Mouse (Mus musculus) kidney, adult 8-10 months (tissue): ENCODE measurements around the gene Rhox4g.
"Not testable (repeated sequence)": the region's sequence is repeated elsewhere in the genome, so short reads cannot be mapped to it uniquely, and the experiment has no call there.

Source experiments
- DNase-seq, 2 experiments: peaks; one replicate each; pipeline ENCODE4 v3.0.0; 2022

Gene Rhox4g

GRCm38 (mm10) chrX:37651227-37651626, at the start of gene Rhox4g:
TSS of gene Rhox4g (minus strand) at chrX:37651327.
- DNase-seq, result not testable (repeated sequence)

- no peak for DNase-seq
Measured at GRCm38 (mm10) chrX:37692261-37692660, 41.1 kb upstream of the Rhox4g start.

DNA sequence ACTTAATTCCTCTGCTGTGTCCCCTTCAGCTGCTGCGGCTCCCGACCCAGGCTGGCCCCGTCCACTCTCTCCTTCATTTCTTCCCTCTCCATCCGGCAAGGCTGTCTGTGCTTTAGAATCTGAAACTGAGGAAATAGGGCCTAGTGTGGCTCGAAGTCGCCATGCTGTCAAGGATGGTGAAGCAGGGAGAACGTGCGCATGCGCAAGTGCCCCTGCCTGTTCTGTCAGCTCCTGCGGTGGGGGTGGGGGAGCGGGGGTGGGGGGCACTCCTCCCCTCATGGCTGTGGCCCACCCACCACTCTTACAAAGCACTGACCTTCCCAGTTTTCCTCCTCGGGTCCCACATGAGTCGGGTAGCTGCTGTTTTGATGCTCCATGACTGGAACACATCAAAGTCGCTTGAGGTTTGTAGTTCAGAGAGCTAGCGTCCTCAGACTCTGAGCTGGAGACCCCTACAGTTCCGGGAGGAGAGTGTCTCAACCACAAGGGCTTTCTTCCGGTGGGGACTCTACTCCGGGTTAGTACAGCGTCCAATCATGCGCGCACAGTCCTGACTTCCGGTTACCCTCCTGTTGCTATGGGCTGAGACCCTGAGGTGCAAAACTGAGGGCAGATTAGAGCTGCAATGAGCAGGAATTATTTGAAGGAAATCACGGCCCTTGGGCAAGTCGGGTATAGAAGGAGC, 32.0 kb upstream of the Rhox4g start:
- no peak for DNase-seq

DNA sequence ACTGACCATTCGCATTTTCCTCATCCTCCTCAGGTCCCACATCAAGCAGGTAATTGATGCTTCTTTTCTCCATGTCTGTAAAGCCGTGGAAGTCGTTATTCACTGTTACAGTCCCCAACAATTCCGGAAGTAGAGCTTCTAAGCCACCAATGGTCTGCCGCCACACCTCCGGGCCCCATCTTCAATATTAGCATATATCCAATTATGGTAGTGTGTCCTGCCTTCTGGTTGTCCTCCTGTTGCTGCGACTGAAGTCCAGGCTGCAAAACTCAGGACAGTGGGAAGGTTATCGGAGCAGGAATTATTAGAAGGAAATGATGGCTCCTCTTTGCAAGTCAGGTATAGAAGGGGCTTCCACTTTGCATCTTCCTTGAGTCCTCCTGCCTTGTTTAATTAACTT, 22.1 kb upstream of the Rhox4g start, which contains the start of gene Rhox2h:
Gene Rhox2h, minus strand, starts transcription at position 101 of the 400 bp plus-strand sequence.
- not testable (repeated sequence) for DNase-seq

GRCm38 (mm10) chrX:37668664-37669063, 17.5 kb upstream of the Rhox4g start, which contains the start of gene Rhox3h:
TSS of gene Rhox3h (minus strand) at chrX:37668764.
- DNase-seq, result not testable (repeated sequence)

DNA sequence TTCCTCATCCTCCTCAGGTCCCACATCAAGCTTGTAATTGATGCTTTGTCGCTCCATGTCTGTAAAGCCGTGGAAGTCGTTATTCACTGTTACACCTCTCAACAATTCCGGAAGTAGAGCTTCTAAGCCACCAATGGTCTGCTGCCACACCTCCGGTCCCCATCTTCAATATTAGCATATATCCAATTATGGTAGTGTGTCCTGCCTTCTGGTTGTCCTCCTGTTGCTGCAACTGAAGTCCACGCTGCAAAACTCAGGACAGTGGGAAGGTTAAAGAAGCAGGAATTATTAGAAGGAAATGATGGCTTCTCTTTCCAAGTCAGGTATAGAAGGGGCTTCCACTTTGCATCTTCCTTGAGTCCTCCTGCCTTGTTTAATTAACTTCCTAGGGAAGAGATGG, 7.8 kb downstream of the Rhox4g start, which contains the start of gene Rhox2g:
Gene Rhox2g, minus strand, starts transcription at position 101 of the 400 bp plus-strand sequence.
- not testable (repeated sequence) for DNase-seq

DNA sequence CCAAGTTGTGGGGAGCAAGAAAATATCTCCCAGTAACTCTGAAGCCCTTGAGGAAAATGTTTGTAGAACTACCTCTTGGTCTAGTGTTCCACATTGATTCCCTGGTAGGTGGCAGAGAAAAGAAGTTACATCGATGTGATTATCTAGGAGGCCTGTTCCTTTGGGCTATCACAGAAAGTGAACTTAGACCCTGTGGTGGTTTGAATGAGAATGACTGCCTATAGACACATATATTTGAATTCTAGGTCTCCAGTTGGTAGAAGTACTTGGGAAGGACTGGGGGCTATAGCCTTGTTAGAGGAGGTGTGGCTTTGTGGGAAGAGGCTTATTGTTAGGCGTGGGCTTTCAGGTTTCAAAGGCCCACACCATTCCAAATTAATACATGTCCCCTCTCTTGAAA, 22.6 kb downstream of the Rhox4g start, which contains the start of gene Rhox3g:
Gene Rhox3g, minus strand, starts transcription at position 101 of the 400 bp plus-strand sequence.
- DNase-seq, result not testable (repeated sequence)

DNA sequence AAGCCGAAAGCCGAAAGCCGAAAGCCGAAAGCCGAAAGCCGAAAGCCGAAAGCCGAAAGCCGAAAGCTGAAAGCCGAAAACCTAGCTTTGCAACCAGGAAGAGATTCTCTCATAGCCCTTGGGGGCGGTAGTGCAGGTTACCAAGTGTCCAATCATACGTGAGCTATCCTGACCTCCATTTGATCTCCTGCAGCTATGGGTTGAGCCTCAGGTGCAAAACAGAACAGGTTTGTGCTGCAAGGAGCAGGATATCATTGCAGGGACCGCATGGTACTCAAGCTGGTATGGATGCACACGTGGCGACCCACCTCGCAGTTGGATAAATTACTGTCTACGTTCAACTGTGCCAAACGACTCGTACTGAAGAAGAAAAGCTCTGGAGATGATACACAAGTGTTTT, 43.5 kb downstream of the Rhox4g start, which contains the start of gene Rhox4f:
Gene Rhox4f, minus strand, starts transcription at position 101 of the 400 bp plus-strand sequence.
- DNase-seq, result not testable (repeated sequence)
